Mouse (Mus musculus) E14TG2a.4 (cell line): Measurements from ENCODE around the gene Rapgef5.

Experiments used
- CTCF ChIP-seq: conservative IDR thresholded peaks from 2 replicates; pipeline ENCODE4 v1.5.1; 2014; ENCODE audit warnings: low read length
- NANOG ChIP-seq: IDR thresholded peaks from 2 replicates; pipeline ENCODE4 v1.6.1; 2014; ENCODE audit warnings: borderline replicate concordance, low read length, mixed read lengths
- POU5F1 ChIP-seq: IDR thresholded peaks from 2 replicates; pipeline ENCODE4 v1.6.1; 2014; ENCODE audit warnings: low read length, borderline replicate concordance

DNA sequence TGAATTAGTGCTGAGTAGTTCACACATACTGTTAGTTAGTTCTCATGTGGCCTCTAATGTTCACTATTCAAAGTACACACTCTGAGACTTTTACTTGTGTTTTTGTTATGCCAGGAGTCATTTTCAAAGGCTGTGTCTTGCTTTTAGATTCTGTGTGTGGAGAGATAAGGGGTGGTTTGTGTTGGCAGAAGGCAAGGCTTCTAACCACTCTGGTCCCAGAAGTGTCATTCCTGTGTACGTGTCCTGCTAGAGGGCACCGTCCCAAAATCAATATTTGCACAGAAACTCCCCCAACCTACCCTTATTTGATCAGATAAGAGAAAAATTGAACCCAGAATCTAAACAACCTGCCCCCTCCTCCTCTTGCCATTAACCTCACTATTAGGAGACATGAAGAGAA, 126.2 kb downstream of the Rapgef5 start:
- TF ChIP-seq CTCF (no peak), NANOG (no peak), POU5F1 (no peak)
